30 mouse cellular contexts compared by ENCODE assay signal in genomic region chr1:65198861-65199260, GRCm38 (mm10).
"Had no signal": no experiment of that assay in that cellular context is flagged by ENCODE, and none has a peak within 500 bp of the region (broad histone marks: within the 10 kb centered on the region; RNA-seq: fewer than 3 reads in every experiment).

No protein-coding gene starts in this region.

- DNase-seq: left cerebral cortex, postnatal 4 days; liver; liver, embryonic 13.5 days; liver, postnatal 0 days; lung, adult 18-20 months; lung, adult 2 months; lung, embryonic 14.5 days; lung, postnatal 10 days; lung, postnatal 14 days; lung, postnatal 4 days; midbrain, embryonic 14.5 days had no signal

- H3K4me1 ChIP-seq: limb, embryonic 10.5 days; limb, embryonic 12.5 days; limb, embryonic 13.5 days; limb, embryonic 15.5 days; liver, embryonic 15.5 days; lung, embryonic 15.5 days; megakaryocyte, embryonic 14.5 days; midbrain, embryonic 10.5 days; midbrain, embryonic 12.5 days; midbrain, embryonic 13.5 days; midbrain, embryonic 15.5 days had no signal

- ATAC-seq: liver, embryonic 12.5 days; liver, postnatal 0 days; lung, postnatal 0 days; midbrain, embryonic 13.5 days; midbrain, embryonic 15.5 days; midbrain, embryonic 16.5 days had no signal

- H3K9ac ChIP-seq: limb, embryonic 12.5 days; limb, embryonic 13.5 days; limb, embryonic 15.5 days; liver, embryonic 12.5 days; liver, embryonic 13.5 days; liver, embryonic 14.5 days; liver, embryonic 15.5 days; liver, postnatal 0 days; lung, embryonic 14.5 days; lung, embryonic 15.5 days; midbrain, embryonic 12.5 days; midbrain, embryonic 13.5 days; midbrain, embryonic 15.5 days had no signal

- H3K27me3 ChIP-seq: limb, embryonic 12.5 days; limb, embryonic 13.5 days; limb, embryonic 15.5 days; liver, embryonic 12.5 days; liver, embryonic 13.5 days; liver, embryonic 15.5 days; lung, embryonic 15.5 days; megakaryocyte, embryonic 14.5 days; midbrain, embryonic 12.5 days; midbrain, embryonic 13.5 days; midbrain, embryonic 15.5 days had no signal

- H3K9me3 ChIP-seq: limb, embryonic 10.5 days; limb, embryonic 12.5 days; limb, embryonic 13.5 days; limb, embryonic 15.5 days; liver, embryonic 12.5 days; liver, embryonic 13.5 days; liver, embryonic 15.5 days; lung, embryonic 15.5 days; megakaryocyte, embryonic 14.5 days; midbrain, embryonic 10.5 days; midbrain, embryonic 12.5 days; midbrain, embryonic 13.5 days; midbrain, embryonic 15.5 days had no signal

- H3K4me2 ChIP-seq: limb, embryonic 12.5 days; limb, embryonic 13.5 days; limb, embryonic 15.5 days; liver, embryonic 11.5 days; liver, embryonic 12.5 days; liver, embryonic 13.5 days; liver, embryonic 15.5 days; lung, embryonic 14.5 days; lung, embryonic 15.5 days; midbrain, embryonic 11.5 days; midbrain, embryonic 12.5 days; midbrain, embryonic 13.5 days; midbrain, embryonic 15.5 days had no signal

- H3K4me3 ChIP-seq: limb, embryonic 10.5 days; limb, embryonic 12.5 days; limb, embryonic 13.5 days; limb, embryonic 15.5 days; liver, embryonic 12.5 days; liver, embryonic 13.5 days; liver, embryonic 15.5 days; lung, embryonic 15.5 days; megakaryocyte, embryonic 14.5 days; midbrain, embryonic 10.5 days; midbrain, embryonic 12.5 days; midbrain, embryonic 13.5 days; midbrain, embryonic 15.5 days; myocyte had no signal

- H3K27ac ChIP-seq: limb, embryonic 10.5 days; limb, embryonic 12.5 days; limb, embryonic 13.5 days; limb, embryonic 15.5 days; liver, embryonic 12.5 days; liver, embryonic 13.5 days; liver, embryonic 14.5 days; liver, embryonic 15.5 days; lung, embryonic 15.5 days; macrophage; midbrain, embryonic 10.5 days; midbrain, embryonic 12.5 days; midbrain, embryonic 13.5 days; midbrain, embryonic 15.5 days had no signal
